Mouse (Mus musculus) hematopoietic stem cell, adult 5-6 weeks (primary cell): Measurements from ENCODE around the gene Clec1a. TPM values are rescaled to one million over a fixed set of nuclear protein-coding genes. Genes with fewer than 3 reads are reported as not detected.
A peak's percentile ranks its signal among the peaks of the same experiment; 100 is the strongest.

Experiments
- ATAC-seq, 2 experiments: fragments of 125-278 bp in 1 of 2; replicated peaks in 1 of 2; 2 replicates each; pipeline ENCODE4 v1.8.0; 2016 to 2017; ENCODE audit warnings: inconsistent platforms in 2 of 2, mild to moderate bottlenecking in 2 of 2, moderate number of reproducible peaks in 2 of 2, low read depth in 1 of 2, moderate TSS enrichment in 1 of 2; ENCODE audit not compliant: low FRiP score in 2 of 2, poor library complexity in 2 of 2, severe bottlenecking in 2 of 2, insufficient read depth in 1 of 2, low TSS enrichment in 1 of 2
- total RNA-seq: library from RNA; stranded (forward); fragments of 172-1452, 232-1000 nt; gene quantifications from 2 replicates; pipeline ENCODE4 v1.2.3, GENCODE M21; 2017

The Clec1a gene
- total RNA-seq, 1 experiment from 2014 or later, result 12.4 TPM

DNA sequence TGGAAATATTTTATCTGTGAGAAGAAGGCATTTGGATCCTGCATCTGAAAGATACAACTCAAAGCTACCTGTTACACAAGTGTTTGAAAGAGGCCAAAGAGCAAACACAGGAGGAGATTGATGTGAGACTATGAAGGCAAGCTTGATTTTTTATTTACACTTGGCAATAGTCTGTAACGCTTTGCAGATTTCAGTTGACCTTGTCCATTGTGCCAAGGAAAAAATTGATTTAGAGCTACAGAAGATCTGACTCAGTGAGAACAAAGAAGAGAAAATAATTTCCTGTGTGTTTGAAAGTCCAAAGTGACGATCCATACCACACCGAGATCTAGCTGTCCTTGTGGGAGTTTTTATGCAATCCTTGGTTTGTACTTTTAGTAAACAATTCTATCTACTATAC, 29.5 kb downstream of the Clec1a start:
- ATAC-seq, result no peak

DNA sequence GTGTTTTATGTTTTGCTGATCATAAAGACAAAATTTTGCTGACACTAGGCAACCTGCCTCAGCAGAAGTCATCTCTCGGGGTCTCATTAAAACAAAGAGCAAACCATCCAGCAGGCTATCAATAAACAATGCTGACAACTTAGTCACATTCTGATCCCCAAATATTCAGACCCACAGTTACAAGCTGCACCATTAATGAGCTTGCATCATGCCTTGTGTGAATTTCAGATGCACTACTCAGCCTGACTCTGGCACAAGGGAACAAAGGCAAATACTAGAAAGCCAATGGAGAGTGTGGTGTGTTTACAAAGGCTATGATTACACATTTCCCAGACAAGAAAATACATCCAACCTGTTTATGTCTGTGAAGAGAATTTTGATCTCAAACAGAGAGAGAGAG, 37.6 kb downstream of the Clec1a start:
- ATAC-seq, result no peak

DNA sequence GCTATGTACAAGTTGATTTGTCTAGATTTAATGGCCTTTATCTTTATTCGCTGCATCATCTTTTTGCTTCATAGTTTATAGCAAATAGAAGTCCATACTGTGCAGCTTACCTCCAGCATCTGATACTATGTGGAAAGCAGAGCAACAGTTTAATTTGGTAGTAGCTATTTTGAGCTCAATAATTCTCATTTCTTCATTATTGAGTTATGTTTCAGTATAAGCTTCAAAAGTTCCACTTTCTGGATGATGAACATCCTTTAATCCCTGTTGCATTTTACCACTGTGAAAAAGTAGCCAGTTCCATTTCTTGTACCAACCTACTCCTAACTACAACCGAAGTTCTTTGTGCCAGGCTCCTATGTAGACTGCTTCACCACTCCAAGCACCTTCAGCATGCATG, 43.2 kb downstream of the Clec1a start, which contains the start of gene Clec9a:
TSS of gene Clec9a (plus strand) at position 301 of the 400 bp plus-strand sequence.
- no peak for ATAC-seq

DNA sequence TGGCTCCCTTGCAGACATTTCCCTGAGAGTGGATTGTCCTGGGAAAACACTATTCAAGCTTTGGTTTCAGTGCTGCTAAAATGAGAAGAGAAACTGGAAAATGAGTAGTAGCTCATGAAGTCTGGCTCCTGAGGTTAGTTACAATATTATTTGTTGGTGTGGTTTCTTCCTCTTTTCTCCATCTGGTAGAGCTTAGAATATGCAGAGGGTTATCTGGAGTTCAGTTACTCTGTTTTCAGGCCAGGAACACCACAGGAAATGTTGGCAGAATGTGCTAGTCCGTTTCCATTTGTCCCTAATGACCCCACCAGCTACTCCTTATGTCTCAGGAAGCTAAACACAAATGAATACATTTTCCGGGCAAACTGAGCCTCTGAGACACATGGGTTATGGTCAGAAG, 44.5 kb downstream of the Clec1a start:
- ATAC-seq, result peak; percentile 81 to 90

DNA sequence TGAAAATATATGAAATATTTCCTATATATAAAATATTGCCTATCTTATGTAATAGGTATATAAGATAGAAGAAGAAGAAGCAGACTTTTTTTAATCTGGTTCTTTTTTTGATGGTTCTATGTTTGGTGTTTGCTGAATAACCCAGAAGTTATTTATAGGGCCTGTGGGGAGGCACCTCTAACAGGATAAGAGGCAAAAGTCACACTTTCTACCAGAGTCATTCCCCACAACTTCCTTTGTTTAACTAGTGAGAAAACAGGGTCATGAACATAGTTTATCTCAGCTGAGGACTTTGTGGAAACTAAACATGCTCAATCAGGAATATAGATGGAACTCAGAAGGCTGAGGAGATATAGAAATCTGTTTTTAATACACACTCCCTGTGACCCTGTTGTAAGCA, 45.8 kb downstream of the Clec1a start:
- peak; percentile 74 to 76 for ATAC-seq

DNA sequence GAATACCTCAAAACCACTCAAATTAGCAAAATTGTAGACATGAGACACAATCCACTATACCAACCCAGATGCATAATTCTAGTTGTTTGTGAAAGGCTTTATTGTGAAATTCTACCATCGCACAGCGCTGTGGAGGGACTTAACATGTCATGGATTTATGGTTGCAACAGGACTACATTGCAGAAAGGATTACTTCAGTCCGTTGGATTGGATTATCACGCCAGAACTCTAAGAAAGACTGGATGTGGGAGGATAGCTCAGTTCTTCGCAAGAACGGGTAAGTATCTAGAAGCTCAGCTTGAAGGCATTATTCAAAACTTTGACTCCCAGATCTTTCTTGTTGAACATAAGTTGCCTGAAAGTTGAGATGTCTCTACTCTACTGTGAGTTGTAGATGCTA, 48.4 kb downstream of the Clec1a start:
- no peak for ATAC-seq

DNA sequence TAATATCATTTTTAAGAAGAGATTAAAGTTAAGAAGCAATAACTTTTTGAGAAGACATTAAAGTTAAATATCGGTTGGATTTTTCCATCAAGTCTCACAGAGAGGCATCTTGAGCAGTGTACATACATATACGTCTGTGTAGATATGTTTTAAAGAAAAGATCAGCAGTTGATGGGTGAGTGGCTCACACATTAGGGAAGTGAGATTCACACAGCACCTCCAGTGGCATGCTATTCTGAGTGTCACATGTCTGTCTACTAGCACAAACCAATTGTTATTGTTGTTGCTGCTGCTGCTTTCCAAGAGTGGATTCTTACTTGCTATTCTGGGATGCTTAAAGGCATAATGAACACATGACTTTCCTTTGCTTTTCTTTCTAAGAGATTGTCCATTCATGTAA, 49.4 kb downstream of the Clec1a start:
- no peak for ATAC-seq

DNA sequence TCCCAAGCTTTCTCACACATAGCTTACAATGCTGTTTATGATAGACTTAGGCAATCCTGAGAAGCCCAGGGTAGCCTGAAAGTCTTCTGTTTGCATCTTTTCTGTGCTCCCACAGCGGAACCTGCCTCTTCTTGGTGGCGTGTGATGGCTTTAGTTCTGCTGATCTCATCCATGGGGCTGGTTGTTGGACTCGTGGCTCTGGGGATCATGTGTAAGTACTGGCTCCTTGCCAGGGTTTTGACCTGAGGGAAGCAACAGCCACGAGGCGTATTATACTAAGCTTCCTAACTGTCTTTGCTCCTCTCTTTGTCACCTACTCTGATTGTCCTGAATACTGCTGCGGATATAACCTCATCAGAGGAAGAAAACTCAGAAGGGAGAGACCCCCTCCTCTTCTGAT, 51.9 kb downstream of the Clec1a start:
- 0 out of 4 replicates have a peak, but pooled peaks of 1 of the 2 experiments have one; percentile 37 for ATAC-seq

DNA sequence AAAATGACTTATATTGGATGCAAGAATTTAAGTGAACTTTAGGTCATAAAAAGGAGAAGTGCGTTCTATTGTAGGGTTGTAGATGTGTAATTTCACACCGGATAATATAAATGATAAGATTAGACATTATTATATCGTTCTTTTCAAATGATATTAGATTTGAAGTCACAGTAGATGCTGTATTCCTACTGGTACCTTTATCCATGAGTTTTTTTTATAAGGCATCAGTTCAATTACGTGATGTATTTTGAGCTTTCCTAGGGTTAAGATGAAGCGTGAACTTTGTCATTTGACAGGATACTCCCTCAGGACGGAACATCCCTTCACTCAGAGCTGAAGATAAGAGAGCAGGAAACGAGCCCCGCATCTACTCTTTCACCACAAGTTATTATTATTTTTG, 54.8 kb downstream of the Clec1a start, which contains the start of gene Clec1b:
TSS of gene Clec1b (plus strand) at position 301 of the 400 bp plus-strand sequence.
- no peak for ATAC-seq

DNA sequence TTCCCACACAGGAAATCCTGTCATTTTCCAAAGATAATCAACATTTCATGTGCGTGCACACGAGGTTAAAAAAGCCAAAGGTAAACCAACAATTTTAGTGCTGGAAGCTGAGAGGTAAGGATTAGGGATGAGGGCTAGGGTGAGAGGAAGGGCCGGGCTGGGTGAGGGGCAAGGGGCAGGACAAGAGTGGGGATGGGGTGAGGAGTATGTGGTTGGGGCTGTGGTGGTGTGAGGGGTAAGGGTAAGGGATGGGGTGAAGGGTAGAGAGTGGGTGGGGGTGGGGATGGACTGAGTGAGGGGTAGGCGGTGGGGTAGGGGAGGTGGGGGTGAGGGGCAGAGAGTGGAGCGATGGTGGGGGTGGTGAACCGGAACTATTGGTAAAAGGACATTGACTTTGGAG, 58.1 kb downstream of the Clec1a start:
- ATAC-seq, result no peak

DNA sequence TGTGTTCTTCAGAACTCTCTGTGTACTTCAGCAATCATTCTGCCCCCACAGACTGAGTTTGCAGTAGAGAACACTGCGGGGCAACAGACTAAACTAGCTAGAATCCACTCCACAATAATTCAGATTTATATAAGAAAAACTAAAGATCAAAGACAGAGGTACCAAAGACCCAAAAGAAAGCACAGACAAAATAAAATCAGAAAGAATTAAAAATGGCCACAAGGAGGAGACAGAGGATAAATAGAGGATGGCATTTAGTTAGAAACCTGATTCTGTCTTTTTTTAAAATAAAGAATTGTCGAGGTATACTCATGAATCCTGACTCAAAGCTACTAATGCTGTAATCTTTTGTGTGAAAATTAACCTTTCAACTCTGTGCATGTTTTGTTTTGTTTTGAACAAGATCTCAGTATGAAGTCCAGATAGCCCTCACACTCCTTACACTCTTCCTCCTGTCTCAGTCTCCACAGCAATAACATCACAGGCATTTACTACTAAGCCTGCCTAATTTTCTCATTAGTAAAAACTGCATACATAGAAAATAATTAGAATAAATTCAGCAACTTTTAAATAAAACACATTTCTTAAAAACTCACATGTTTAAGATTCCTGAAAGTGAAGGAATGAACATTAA, 58.6 kb downstream of the Clec1a start:
- ATAC-seq, result peak in 1 of 2 experiments; percentile 51; a peak in 1 of 4 replicates

DNA sequence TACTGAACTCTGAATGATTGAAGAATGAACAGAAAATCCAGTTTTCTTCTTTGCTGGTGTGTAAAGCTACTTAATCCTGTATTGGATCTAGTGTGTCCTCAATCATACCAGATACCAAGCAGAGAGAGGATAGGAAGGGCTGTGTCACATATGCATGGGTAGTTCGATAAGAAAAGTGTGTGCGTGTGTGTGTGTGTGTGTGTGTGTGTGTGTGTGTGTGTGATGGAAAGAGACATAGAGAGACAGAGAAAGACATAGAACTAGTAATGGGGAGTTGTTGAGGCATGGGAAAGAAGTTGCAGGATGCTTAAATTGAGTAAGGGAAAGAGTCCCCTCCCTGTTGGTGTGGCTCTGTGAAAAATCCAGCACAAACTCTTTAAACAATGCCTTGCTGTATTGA, 66.0 kb downstream of the Clec1a start, which contains the start of gene Clec12b:
TSS of gene Clec12b (minus strand) at position 101 of the 400 bp plus-strand sequence.
- no peak for ATAC-seq

DNA sequence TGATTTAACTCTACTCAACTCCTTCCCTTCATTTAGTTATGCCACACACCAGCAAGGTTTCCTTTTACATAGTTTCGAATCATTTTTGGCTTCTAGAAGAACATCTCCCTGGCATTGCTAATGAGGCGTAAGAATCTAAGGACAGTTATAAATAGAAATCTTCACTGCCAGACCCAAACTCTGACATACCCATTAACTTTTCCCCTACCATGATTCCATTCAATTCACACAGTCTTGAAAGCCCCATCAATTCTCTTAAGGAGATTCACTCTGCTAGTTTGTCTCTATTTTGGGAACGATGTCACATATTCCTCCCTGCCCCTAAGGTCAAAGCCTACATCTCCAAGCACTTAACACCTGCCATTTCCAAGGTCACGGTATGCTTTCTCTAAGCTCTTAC, 66.8 kb downstream of the Clec1a start:
- ATAC-seq, result no peak

DNA sequence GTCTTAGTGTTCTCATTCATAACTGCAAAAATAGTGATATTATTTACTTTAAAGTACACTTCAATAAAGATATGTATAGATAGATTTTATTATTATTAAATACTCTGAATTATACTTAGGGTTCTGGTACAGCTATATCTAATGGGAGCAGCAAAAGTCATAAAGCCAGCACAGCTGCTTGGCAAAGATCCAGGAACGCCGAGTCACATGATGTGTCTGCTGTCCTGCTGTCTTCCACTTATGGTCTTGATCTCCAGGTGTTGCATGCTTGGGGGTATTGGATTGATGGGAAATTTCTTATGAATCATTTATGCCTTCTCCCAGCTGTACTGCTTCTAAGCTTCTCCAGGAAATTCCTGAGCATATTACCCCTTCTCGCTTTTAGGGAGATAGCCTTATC, 68.3 kb downstream of the Clec1a start:
- ATAC-seq, result no peak

DNA sequence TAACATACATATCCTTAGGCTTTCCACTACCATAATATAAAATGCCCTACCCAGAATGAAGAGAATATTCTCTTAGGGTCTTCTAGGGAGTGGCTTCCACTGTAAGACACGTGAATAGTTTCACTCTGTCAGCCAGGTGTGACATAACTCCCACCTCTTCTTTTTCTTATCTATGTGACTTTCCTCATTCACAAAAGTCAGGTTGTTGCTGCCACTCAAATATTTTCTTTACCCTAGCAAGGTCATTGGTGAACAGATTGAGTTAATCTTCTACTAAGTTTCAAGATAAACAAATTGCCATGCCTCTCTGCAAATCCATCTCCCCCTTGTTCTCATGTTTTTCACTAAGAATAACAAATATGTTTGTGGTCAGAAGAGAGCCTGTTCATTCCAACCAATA, 70.1 kb downstream of the Clec1a start:
- no peak for ATAC-seq

DNA sequence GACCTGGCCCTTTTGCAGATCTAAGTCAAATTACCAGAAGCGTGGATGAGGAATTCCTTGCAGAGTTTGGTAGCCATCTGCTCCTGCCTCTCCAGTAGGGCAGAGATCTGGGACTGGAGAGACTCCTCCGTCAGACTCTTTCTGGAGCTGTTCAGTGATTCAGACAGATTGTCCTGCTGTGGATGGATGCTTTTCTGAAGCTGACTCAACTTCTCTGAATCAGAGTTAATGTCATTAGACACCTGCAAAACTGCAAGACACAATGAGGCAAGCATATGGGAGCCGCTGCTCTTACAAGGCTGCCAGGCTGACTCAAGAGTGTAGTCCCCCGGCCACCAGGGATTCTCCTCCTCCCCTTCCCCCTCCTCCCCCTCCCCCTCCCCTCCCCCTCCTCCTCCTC, 71.3 kb downstream of the Clec1a start:
- ATAC-seq, result no peak

DNA sequence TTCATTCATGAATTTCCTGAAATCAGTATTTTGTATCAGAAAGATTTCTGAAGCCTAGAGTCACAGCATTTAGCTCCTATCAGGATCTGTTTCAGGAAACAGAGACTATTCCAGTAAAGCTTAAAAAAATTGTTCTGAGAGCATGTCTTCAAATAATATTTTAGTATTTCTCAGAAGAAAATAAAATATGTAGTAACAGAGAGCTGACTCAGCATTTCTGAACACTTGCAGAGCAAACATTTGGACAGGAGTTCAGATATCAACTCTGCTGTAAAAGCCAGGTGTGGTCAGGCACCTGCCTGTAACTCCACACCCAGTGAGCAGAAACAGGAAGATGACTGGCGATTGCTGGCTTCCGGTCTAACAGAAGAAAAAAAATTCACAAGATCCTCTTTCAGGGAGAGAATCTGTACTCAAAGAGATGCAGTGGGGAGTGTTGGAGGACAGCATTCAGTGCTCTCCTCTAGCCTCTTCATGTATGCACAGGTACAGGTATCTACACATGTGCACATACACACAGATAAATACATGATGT, 76.8 kb downstream of the Clec1a start:
- peak; percentile 83 to 94 for ATAC-seq
